Mouse (Mus musculus) hindbrain, embryonic 15.5 days (tissue): Measurements from ENCODE around the gene Hephl1. TPM values are rescaled to one million over a fixed set of nuclear protein-coding genes. Genes with fewer than 3 reads are reported as not detected.
A peak's percentile ranks its signal among the peaks of the same experiment; 100 is the strongest.

Source experiments
- ATAC-seq: fragments of 200-750 bp; cut with Nextera tagmentation; 2 replicates; pipeline ENCODE4 v1.8.0; 2017; ENCODE audit warnings: low read depth, moderate number of reproducible peaks, moderate TSS enrichment; ENCODE audit not compliant: low FRiP score
- H3K27ac ChIP-seq: fragments of 300-500 bp; sonication (generic); replicated peaks from 2 replicates; pipeline ENCODE4 v1.5.1; 2015; ENCODE audit warnings: mild to moderate bottlenecking, inconsistent platforms
- H3K27me3 ChIP-seq: fragments of 300-500 bp; sonication (generic); 2 replicates; pipeline ENCODE4 v1.6.1; 2015; ENCODE audit warnings: control low read depth, inconsistent platforms
- H3K36me3 ChIP-seq: fragments of 300-500 bp; sonication (generic); 2 replicates; pipeline ENCODE4 v1.6.1; 2015; ENCODE audit warnings: control low read depth, inconsistent platforms
- H3K4me1 ChIP-seq: fragments of 300-500 bp; sonication (generic); replicated peaks from 2 replicates; pipeline ENCODE4 v1.6.1; 2015; ENCODE audit warnings: control low read depth, inconsistent platforms
- H3K4me2 ChIP-seq: fragments of 300-500 bp; sonication (generic); 2 replicates; pipeline ENCODE4 v1.6.1; 2015; ENCODE audit warnings: moderate library complexity, mild to moderate bottlenecking, inconsistent platforms
- H3K4me3 ChIP-seq: fragments of 300-500 bp; sonication (generic); 2 replicates; pipeline ENCODE4 v1.5.1; 2015; ENCODE audit warnings: mild to moderate bottlenecking, inconsistent platforms
- H3K9ac ChIP-seq: fragments of 300-500 bp; sonication (generic); 2 replicates; pipeline ENCODE4 v1.6.1; 2015; ENCODE audit warnings: inconsistent platforms
- H3K9me3 ChIP-seq: fragments of 300-500 bp; sonication (generic); 2 replicates; pipeline ENCODE4 v1.6.1; 2016; ENCODE audit warnings: control low read depth, inconsistent platforms
- WGBS: fragments of 180-500 bp; shearing (Covaris S2); methylation state at CpG from one replicate; pipeline ENCODE4 v1.1.7; 2015; 5-methylcytosine and 5-hydroxymethylcytosine counted together
- polyA plus RNA-seq: library from polyadenylated mRNA; unstranded; fragments of >200 nt; fragmentation: Nextera tagmentation; extraction: Ambion mirVana; gene quantifications from 2 replicates; pipeline ENCODE4 v1.2.1, GENCODE M21; 2015

The Hephl1 gene
- polyA plus RNA-seq, 1 experiment from 2014 or later, result not detected

GRCm38 (mm10) chr9:15003676-15004297 is 108.1 kb downstream of the Hephl1 start:
- peak overlapping the region; percentile 20; the same call in 1 of the 2 replicates for H3K4me2 ChIP-seq
- peaks cover 25% of the 10 kb centered on the region for H3K36me3 ChIP-seq
- no peak overlapping the region for H3K9ac ChIP-seq
- no peak for ATAC-seq
- H3K4me3 ChIP-seq, result no peak overlapping the region
- peaks cover 11% of the 10 kb centered on the region for H3K4me1 ChIP-seq
- H3K9me3 ChIP-seq, result no peaks in the 10 kb centered on the region
- H3K27ac ChIP-seq, result no peak overlapping the region
- WGBS, result 19% methylated on average over 10 of the region's 10 CpGs
- H3K27me3 ChIP-seq, result no peaks in the 10 kb centered on the region

GRCm38 (mm10) chr9:15002995-15003613 is 108.8 kb downstream of the Hephl1 start:
- H3K9me3 ChIP-seq, result no peaks in the 10 kb centered on the region
- no peak for ATAC-seq
- H3K4me2 ChIP-seq, result no peak overlapping the region
- no peak overlapping the region for H3K9ac ChIP-seq
- 25% methylated on average over 6 of the region's 6 CpGs for WGBS
- peaks cover 11% of the 10 kb centered on the region for H3K4me1 ChIP-seq
- H3K36me3 ChIP-seq, result peaks cover 25% of the 10 kb centered on the region
- H3K27me3 ChIP-seq, result no peaks in the 10 kb centered on the region
- no peak overlapping the region for H3K27ac ChIP-seq
- no peak overlapping the region for H3K4me3 ChIP-seq

Other genes starting within 250 kb of the Hephl1 start
- not detected in 2 replicates for gene Izumo1r, start 208.2 kb downstream of the Hephl1 start, polyA plus RNA-seq
- gene Panx1, start 66.6 kb downstream of the Hephl1 start, polyA plus RNA-seq, result 171 and 184 TPM in 2 replicates
- gene Vstm5, start 126.9 kb upstream of the Hephl1 start, polyA plus RNA-seq, result 27.5 and 28.4 TPM in 2 replicates
- 32.0 and 34.0 TPM in 2 replicates for gene Med17, start 167.8 kb upstream of the Hephl1 start, polyA plus RNA-seq
- 43.9 and 48.5 TPM in 2 replicates for gene Taf1d, start 194.1 kb upstream of the Hephl1 start, polyA plus RNA-seq
- gene 4931406C07Rik, start 194.3 kb upstream of the Hephl1 start, polyA plus RNA-seq, result 14.5 and 15.7 TPM in 2 replicates
- gene Cep295, start 245.7 kb upstream of the Hephl1 start, polyA plus RNA-seq, result 12.3 and 12.7 TPM in 2 replicates